In genomic region chr14:49801444-49801843, GRCm38 (mm10) we compare ENCODE assay signal across 8 mouse cellular contexts. TPM values are rescaled to one million over a fixed set of nuclear protein-coding genes. Genes with fewer than 3 reads are reported as not detected.
DNase-seq lines count a peak whose midpoint lies in the region; ATAC-seq lines count a peak whose summit lies in the region.

No protein-coding gene starts in this region.

- H3K36me3 ChIP-seq in intestine, embryonic 14.5 days (ENCODE audit: control insufficient read depth, insufficient read depth, low read length), result no peaks in the 10 kb centered on the region
- H3K36me3 ChIP-seq in intestine, embryonic 15.5 days, result no peaks in the 10 kb centered on the region
- H3K36me3 ChIP-seq in embryonic facial prominence, embryonic 14.5 days (ENCODE audit: control insufficient read depth, insufficient read depth, low read length), result no peaks in the 10 kb centered on the region
- H3K36me3 ChIP-seq in neural tube, embryonic 14.5 days (ENCODE audit: control insufficient read depth, insufficient read depth, low read length), result no peaks in the 10 kb centered on the region

- 15% methylated on average over 4 of the region's 4 CpGs for WGBS in intestine, embryonic 14.5 days
- WGBS in intestine, embryonic 15.5 days, result 12% methylated on average over 4 of the region's 4 CpGs
- WGBS in embryonic facial prominence, embryonic 14.5 days, result 14% methylated on average over 4 of the region's 4 CpGs
- WGBS in neural tube, embryonic 14.5 days, result 14% methylated on average over 4 of the region's 4 CpGs

- H3K4me1 ChIP-seq in intestine, embryonic 14.5 days (replicated peaks; ENCODE audit: control insufficient read depth, insufficient read depth, low read length), result no peaks in the 10 kb centered on the region
- H3K4me1 ChIP-seq in intestine, embryonic 15.5 days (replicated peaks), result no peaks in the 10 kb centered on the region
- H3K4me1 ChIP-seq in embryonic facial prominence, embryonic 14.5 days (ENCODE audit: control insufficient read depth, insufficient read depth, low read length), result no peaks in the 10 kb centered on the region
- H3K4me1 ChIP-seq in neural tube, embryonic 14.5 days (ENCODE audit: control insufficient read depth, insufficient read depth, low read length), result no peaks in the 10 kb centered on the region

- no peak overlapping the region for H3K27ac ChIP-seq in intestine, embryonic 14.5 days (ENCODE audit: low read depth)
- no peak overlapping the region for H3K27ac ChIP-seq in intestine, embryonic 15.5 days
- no peak overlapping the region for H3K27ac ChIP-seq in embryonic facial prominence, embryonic 14.5 days (replicated peaks; ENCODE audit: low read depth, low read length)
- H3K27ac ChIP-seq in neural tube, embryonic 14.5 days (ENCODE audit: low read depth, low read length), result no peak overlapping the region

- no peak overlapping the region for H3K9ac ChIP-seq in intestine, embryonic 14.5 days (ENCODE audit: low read length)
- no peak overlapping the region for H3K9ac ChIP-seq in intestine, embryonic 15.5 days
- H3K9ac ChIP-seq in embryonic facial prominence, embryonic 14.5 days (ENCODE audit: low read depth, low read length), result no peak overlapping the region
- H3K9ac ChIP-seq in neural tube, embryonic 14.5 days (replicated peaks; ENCODE audit: low read depth, low read length), result no peak overlapping the region

- no peak overlapping the region for H3K4me2 ChIP-seq in intestine, embryonic 14.5 days (ENCODE audit: low read length)
- no peak overlapping the region for H3K4me2 ChIP-seq in intestine, embryonic 15.5 days (replicated peaks)
- no peak overlapping the region for H3K4me2 ChIP-seq in embryonic facial prominence, embryonic 14.5 days (ENCODE audit: low read depth, low read length)
- no peak overlapping the region for H3K4me2 ChIP-seq in neural tube, embryonic 14.5 days (ENCODE audit: low read depth, low read length)

- DNase-seq in intestine, embryonic 14.5 days (ENCODE audit: low spot score), result peak; percentile 60
- peak; percentile 26 for DNase-seq in urinary bladder, postnatal 14 days (ENCODE audit: low spot score)
- DNase-seq in urinary bladder, postnatal 10 days (ENCODE audit: low spot score), result no peak
- peak; percentile 38 for DNase-seq in embryonic facial prominence, embryonic 14.5 days (ENCODE audit: low spot score)
- no peak for DNase-seq in thymus, postnatal 10 days (ENCODE audit: low spot score in 2 of 2)
- no peak for DNase-seq in right cerebral cortex, adult 18-20 months

- no peaks in the 10 kb centered on the region for H3K9me3 ChIP-seq in intestine, embryonic 14.5 days (ENCODE audit: control insufficient read depth, low read length)
- no peaks in the 10 kb centered on the region for H3K9me3 ChIP-seq in intestine, embryonic 15.5 days
- no peaks in the 10 kb centered on the region for H3K9me3 ChIP-seq in embryonic facial prominence, embryonic 14.5 days (ENCODE audit: control insufficient read depth, low read length)
- H3K9me3 ChIP-seq in neural tube, embryonic 14.5 days (ENCODE audit: control insufficient read depth, low read length), result no peaks in the 10 kb centered on the region

- 0 out of 2 replicates have a peak, but pooled peaks have one; percentile 40 for ATAC-seq in intestine, embryonic 14.5 days (replicated peaks; ENCODE audit: low FRiP score, low TSS enrichment, low read depth)
- ATAC-seq in intestine, embryonic 15.5 days, result no peak
- 0 out of 2 replicates have a peak, but pooled peaks have one; percentile 50 for ATAC-seq in embryonic facial prominence, embryonic 14.5 days (ENCODE audit: low read depth)
- peak; percentile 68; the same call in 1 of the 2 replicates for ATAC-seq in neural tube, embryonic 14.5 days (ENCODE audit: low read depth)

- no peak overlapping the region for H3K4me3 ChIP-seq in intestine, embryonic 14.5 days (ENCODE audit: low read depth, low read length)
- no peak overlapping the region for H3K4me3 ChIP-seq in intestine, embryonic 15.5 days (replicated peaks)
- no peak overlapping the region for H3K4me3 ChIP-seq in embryonic facial prominence, embryonic 14.5 days (ENCODE audit: low read depth, low read length)
- no peak overlapping the region for H3K4me3 ChIP-seq in neural tube, embryonic 14.5 days (ENCODE audit: low read depth, low read length)

- H3K27me3 ChIP-seq in intestine, embryonic 14.5 days (replicated peaks; ENCODE audit: control insufficient read depth, insufficient read depth, low read length), result no peaks in the 10 kb centered on the region
- no peaks in the 10 kb centered on the region for H3K27me3 ChIP-seq in intestine, embryonic 15.5 days (replicated peaks)
- no peaks in the 10 kb centered on the region for H3K27me3 ChIP-seq in embryonic facial prominence, embryonic 14.5 days (replicated peaks; ENCODE audit: control insufficient read depth, insufficient read depth, low read length)
- no peaks in the 10 kb centered on the region for H3K27me3 ChIP-seq in neural tube, embryonic 14.5 days (ENCODE audit: control insufficient read depth, insufficient read depth, low read length)

RNA-seq across cellular contexts. Expression of gene Armh4, which starts 18.3 kb away (rescaled TPM):
- polyA plus RNA-seq in intestine, embryonic 14.5 days (2014; fragmentation: Nextera tagmentation; extraction: Ambion mirVana), result 16.0 and 18.2 TPM in 2 replicates
- 13.5 and 14.9 TPM in 2 replicates for polyA plus RNA-seq in intestine, embryonic 15.5 days (2015; fragmentation: Nextera tagmentation; extraction: Ambion mirVana)
- 29.4 and 29.8 TPM in 2 replicates for polyA plus RNA-seq in embryonic facial prominence, embryonic 14.5 days (2014; fragmentation: Nextera tagmentation; extraction: Ambion mirVana)
- polyA plus RNA-seq in neural tube, embryonic 14.5 days (2014; fragmentation: Nextera tagmentation; extraction: Ambion mirVana), result 25.5 and 38.6 TPM in 2 replicates

Comparison
In these comparisons a context has a peak if more than half of its experiments do, and no peak if none do; other contexts are left out.
1. DNase-seq: peak in intestine, embryonic 14.5 days (single experiment), urinary bladder, postnatal 14 days (single experiment) and embryonic facial prominence, embryonic 14.5 days (single experiment); none in urinary bladder, postnatal 10 days (single experiment), thymus, postnatal 10 days (0 of 2) and right cerebral cortex, adult 18-20 months (single experiment).